Mouse (Mus musculus) lung, adult 2 months (tissue): ENCODE results near the gene Fzr1.

ENCODE experiments used
- CTCF ChIP-seq: fragments of 200-500 bp; IDR thresholded peaks from 2 replicates; pipeline ENCODE4 v1.5.1; 2011; ENCODE audit warnings: mild to moderate bottlenecking, low read length, control low read depth; ENCODE audit not compliant: insufficient read depth
- POLR2A ChIP-seq: fragments of 200-500 bp; IDR thresholded peaks from 2 replicates; pipeline ENCODE4 v1.6.1; 2011; ENCODE audit warnings: low read depth, mild to moderate bottlenecking, control low read depth, low read length, borderline replicate concordance; ENCODE audit errors: extremely low read depth

GRCm38 (mm10) chr10:81317273-81317672, 61.0 kb downstream of the Fzr1 start:
- TF ChIP-seq CTCF = no peak
- TF ChIP-seq POLR2A = no peak
